Mouse (Mus musculus) ovary, postnatal 14 days (tissue): ENCODE results near the gene Clasrp.

Source experiments
- DNase-seq: peaks from one replicate; pipeline ENCODE4 v3.0.0; 2022; ENCODE audit warnings: low spot score

Clasrp gene

DNA sequence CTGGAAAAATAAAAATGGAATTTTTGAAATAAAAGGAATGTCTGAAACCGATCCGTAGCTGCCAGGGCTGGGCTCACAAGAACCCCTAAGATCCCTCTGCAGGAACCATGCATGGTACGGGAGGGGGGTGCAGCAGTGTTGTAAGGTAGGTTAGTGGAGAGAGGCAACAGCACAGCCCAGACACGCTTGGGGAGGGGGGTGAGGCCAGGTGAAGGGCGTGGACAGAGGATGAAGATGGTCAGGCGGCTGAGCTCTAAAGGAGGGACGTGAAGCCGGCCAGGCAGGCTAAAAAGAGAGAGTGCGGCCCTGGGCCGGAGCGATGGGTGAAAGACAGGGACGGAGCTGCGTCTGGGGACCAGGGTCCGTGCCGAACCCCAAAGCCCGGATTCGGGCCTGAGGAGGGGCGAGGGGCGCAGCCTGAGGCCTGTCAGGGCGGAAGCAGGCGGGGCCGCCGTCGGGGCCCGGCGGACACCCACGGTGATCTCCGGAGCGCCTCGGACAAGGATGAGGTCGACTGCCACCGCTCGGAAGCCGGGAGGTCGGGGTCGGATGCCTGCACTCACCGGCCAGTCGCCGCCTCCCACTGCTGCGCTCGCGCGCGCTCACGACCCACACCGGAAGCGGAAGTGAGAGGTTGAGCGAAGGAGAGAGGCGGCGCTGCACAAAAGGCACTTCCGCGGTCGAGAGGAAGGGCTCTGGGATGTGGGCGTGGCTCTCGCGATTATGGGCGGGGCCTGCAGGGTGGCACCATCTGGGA lies at the start of gene Clasrp:
Gene Clasrp (minus strand): TSS at position 638 of the 757 bp plus-strand sequence.
- peak; percentile 97 for DNase-seq

- DNase-seq = no peak
Observed at GRCm38 (mm10) chr7:19652614-19653013, 48.3 kb upstream of the Clasrp start.

DNA sequence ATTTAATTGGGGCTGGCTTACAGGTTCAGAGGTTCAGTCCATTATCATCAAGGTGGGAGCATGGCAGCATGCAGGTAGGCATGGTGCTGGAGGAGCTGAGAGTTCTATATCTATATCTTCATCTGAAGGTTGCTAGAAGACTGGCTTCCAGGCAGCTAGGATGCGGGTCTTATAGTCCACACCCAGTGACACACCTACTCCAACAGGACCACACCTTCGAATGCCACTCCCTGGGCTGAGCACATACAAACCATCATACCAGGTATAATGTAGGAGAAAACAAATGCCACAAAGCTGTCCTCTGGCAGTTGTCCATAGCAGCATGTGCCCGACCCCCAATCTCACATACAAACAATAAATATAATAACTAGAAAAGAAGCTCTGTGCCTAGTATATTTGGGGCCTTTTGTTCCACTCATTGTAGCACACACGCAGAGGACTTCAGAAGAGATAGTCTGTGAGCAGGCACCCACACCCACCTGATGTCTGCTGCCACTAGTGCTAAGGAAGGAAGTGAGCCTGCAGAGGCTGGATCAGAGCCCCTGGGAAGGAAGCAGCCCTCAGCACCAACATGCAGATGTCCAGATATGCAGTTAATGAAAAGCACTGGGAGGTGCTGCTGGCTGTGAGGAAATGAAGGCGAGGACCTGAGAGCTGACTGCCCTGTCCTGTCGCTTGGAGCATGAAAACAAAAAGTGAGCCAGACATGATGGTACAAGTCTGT lies 46.9 kb upstream of the Clasrp start:
- no peak for DNase-seq

DNA sequence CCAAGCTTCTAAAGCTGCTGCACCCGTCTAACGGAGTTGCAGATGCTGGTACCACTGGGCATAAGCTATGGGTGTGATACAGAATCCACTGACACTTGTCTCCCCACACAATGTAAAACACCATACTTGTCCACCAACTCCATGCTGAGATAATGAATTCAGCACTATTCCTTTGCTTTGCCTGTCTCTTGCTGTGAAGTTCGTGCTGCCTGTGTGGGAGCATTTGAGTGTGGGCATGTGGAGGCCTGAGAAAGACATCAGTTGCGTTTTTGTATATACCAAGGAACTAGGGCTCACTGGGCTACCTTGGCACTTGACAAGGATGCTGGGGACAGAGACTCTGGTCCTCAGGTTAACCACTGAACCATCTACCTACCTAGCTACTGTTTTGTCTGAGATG lies 36.9 kb upstream of the Clasrp start:
- DNase-seq = no peak

DNA sequence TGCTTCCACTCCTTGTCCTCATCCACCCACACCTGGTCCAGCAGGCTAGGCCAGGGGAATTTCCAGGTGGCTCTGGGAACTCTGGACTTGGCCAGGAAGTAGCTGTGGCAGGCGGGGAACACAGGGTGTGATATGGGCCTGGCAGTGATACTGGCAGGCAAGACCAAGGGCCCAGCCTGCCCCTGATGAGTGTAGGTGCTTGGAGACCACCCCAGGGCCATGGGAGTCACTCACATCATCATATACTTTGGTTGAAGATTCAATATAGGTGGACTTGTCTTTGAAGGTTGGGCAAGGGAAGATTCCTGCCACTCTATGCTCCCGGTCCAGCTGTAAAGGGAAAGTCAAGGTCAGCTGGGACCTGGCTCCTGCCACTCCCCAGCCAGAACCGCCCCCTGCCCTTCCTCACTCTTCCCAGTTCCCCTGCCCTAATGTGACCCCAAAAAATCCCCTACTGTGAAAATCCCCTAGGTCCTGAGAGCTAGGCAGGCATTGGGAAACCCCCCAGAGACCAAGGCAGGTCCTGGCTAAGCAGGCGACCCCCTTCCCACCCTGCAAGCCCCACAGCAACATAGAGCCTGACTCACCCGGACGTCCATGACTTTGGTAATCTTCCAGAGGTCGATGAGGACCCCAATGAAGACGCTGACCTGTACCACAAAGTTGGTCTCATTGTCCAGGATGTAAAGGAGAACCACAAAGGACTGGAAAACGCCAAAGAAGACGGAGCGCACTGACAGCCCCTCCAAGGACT lies 31.0 kb upstream of the Clasrp start:
- no peak for DNase-seq

DNA sequence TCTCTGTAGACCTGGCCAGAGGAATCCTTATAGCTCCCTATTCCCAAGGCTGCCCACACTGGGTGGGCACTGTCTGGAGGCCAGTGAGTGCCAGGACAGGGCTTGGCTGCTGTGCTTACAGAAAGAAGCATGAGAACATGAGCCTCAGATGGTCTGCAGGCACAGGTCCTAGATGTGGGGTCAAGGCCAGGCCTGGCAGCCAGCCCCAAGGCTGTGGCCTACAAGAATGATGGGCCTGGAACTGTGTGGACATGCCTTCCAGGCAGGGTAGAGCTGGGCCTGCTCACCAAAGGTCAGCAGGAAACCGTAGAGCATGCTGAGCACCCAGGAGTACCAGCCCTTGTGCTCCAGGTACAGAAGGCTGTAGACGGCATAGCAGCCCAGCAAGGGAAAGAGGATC lies 30.3 kb upstream of the Clasrp start:
- peak; percentile 12 for DNase-seq

GRCm38 (mm10) chr7:19633855-19634254 lies 29.6 kb upstream of the Clasrp start:
- no peak for DNase-seq

- DNase-seq = no peak
Observed at GRCm38 (mm10) chr7:19633197-19633596, 28.9 kb upstream of the Clasrp start.

DNA sequence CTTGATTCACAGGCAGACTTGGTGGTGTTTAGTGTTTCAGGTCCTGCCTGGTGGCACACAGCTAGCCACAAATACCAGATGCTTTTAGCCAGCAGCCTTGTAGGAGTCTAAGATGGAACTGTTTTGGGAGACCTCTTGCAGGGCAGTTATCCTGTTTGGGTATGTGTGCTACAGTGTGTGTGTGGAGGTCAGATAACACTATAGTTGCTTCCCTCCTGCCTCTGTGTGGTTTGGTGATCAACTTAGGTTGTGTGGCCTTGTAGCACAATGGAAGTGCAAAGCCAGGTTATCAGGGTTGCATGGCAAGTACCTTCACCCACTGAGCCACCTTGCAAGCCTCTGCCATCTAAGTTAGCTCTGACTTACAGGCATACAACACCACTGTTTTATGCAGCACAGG lies 28.4 kb upstream of the Clasrp start:
- DNase-seq = no peak

DNA sequence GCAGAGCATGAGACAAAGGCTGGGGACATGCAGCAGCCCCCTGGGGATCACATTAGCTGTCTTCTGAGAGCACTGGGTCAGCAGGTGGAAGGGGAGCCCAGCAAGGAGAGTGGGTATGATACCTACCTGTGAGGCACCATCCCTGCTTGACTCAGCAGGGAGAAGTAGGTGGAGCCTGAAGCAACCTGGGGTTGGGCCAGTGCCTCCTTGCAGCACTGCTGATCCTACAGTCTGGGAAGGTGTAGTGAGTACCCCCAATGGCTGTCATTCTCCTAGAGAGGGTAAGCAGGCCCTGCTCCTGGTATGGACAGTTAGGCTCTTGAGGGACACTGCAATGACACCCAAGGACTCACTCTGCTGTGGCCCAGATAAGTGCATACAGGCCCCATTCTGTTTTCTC lies 28.0 kb upstream of the Clasrp start:
- DNase-seq = no peak

DNA sequence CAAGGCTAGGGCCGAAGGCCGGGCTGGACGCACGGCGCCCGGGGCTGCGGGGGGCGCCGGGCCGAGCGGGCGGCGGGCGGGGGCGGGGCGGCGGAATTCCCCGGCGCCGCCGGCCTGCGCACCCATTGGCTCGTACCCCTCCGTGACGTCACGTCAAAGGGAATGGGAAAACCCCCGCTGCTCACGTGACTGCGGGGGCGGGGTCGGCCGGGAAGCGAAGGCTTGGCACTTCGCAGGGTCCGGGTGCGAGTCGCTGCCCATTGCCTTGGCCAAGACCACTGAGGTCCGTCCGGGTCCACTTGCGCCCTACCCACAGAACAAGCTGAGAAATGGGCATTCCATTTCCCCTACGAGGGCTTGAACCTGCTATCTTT lies 25.1 kb upstream of the Clasrp start, which contains the start of gene Relb:
Gene Relb (minus strand): TSS at position 78 of the 374 bp plus-strand sequence.
- peak; percentile 88 for DNase-seq

GRCm38 (mm10) chr7:19628536-19629360 lies 24.5 kb upstream of the Clasrp start:
- peak; percentile 97 for DNase-seq

GRCm38 (mm10) chr7:19628192-19628535 lies 23.9 kb upstream of the Clasrp start:
- DNase-seq = no peak

DNA sequence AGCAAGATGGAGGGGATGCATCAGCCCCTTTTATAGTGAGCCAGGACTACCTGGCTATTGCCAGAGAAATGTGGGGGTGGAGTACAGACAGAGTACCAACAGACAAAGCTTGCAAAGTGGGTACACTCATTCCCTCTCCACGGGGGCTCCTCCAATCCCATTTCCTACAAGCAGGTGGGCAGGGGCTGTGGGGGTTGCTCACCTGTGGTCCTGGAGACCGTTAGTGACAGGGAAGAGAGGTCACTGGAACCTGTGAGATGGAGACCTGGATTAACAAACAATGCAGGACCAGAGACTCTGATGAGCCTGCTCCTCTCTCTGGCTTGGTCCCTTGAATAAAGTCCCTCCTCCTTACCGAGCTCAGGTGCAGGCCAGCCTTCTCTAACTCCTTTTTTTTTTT lies 23.4 kb upstream of the Clasrp start:
- no peak for DNase-seq

DNA sequence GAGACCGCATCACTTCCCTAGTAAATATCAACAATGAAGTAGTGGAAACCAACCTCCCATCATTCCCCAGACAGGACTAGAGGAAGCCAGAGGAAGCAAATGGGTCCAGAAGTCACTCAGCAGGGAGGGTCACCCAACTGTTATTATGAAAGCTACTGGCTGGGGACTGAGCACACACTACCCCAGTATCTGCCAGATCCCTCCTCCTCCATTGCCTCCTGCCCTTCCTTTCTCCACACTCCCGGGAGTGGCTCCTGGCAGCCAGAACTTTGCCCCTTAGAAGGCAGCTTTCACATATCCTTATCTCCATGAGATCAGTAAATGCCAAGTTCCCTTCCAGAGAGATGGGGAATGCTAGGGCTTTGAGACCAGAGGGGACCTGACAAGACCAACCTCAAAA lies 19.1 kb upstream of the Clasrp start:
- no peak for DNase-seq

DNA sequence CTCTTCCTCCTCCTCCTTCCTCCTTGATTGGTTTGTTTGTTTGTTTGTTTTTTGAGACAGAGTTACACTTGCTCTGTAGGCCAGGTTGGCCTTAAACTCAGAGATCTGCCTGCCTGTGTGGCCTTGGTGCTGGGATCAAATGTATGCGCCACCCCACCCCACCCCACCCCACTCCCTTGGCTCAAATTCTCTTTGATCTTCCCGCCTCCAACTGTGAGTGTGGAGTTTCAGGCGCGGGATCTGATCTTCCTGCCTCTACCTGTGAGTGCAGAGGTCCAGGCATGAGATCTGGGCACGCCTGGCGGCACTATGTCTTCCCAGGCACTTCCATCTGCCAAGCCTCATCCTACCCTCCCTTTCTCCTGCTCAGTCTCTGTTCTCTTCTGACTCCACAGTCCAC lies 18.0 kb upstream of the Clasrp start:
- no peak for DNase-seq

DNA sequence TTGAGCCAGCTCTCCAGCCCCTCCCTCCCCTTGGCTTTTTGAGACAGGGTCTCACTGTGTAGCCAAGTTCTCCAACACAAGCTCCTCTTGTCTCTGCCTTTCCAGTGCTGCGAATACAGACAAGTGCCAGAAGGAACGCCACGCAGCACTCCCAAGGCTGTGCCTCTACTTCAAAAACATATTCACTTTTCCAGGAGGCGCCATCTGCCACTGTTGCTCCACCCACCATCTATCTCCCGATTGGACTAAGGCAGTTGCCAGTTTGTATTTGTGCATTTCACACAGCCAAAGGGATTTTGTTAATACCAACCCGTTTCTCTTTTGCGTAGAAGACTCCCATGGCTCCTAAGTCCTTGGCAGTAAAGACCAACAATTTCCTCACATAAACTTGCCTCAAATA lies 16.5 kb upstream of the Clasrp start:
- no peak for DNase-seq

GRCm38 (mm10) chr7:19619004-19619801 lies 14.9 kb upstream of the Clasrp start:
- peak; percentile 72 for DNase-seq

DNA sequence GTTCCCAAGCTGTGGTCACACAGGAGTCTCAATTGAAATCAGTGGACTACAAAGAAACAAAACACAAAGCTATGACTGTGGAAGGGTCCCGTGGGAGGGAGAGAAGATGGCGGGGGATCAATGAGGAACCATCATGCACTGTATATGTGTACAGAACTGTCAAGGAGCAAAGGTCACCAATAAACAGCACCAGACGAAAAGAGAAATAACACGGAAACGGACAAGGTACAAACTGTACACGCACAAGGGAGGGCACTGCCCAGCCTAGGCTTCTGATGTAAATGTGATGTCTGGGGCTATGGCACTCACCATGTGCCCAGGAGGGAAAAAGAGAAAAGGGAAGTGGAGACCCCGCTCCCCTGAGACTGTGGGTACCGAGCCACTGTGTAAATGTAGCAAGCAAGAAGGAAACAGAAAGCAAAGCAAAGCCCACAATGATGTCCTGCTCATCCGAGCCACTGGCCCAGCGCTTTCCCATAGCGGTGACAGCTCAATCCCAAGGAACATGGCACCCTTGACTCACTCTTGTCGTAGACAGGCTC lies 10.8 kb upstream of the Clasrp start:
- no peak for DNase-seq

DNA sequence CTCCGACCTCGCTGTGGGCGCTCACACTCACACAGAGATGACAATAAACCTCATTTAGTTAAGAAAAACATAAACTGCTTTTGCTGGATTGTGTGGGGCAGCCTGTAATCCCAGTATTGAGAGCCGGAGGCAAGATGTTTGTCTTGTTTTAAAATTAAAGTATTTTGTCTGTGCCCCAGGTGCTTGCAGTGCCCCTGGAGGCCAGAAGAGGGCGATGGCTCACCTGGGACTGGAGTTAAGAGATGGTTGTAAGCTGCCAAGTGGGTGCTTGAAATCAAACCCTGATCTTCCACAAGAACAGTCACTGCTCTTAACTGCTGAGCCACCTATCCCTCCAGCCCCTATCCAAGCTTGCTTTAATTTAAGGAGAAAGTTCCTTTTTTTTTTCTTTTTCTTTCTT lies 6.7 kb upstream of the Clasrp start:
- no peak for DNase-seq
